Mouse (Mus musculus): Measurements from ENCODE around the gene Gm10134.

GRCm38 (mm10) chr2:28552301-28552700 is 46.4 kb downstream of the Gm10134 start:
- TF ChIP-seq CTCF (IDR thresholded peaks at IDR 0.05; ENCODE audit: insufficient read depth, low read depth, low read length) = no peak
- TF ChIP-seq POLR2A (IDR thresholded peaks at IDR 0.05; ENCODE audit: insufficient read depth, low read depth, low read length) = no peak

All from olfactory bulb, adult 2 months (tissue).